Mouse (Mus musculus) brain, embryonic 14.5 days (tissue): ENCODE measurements around the gene Ankrd9. TPM values are rescaled to one million over a fixed set of nuclear protein-coding genes. Genes with fewer than 3 reads are reported as not detected.

ENCODE experiments used
- DNase-seq: peaks from one replicate; pipeline ENCODE4 v3.0.0-alpha.2; 2011; ENCODE audit warnings: low read depth
- CTCF ChIP-seq: fragments of 200-500 bp; IDR thresholded peaks from 2 replicates; pipeline ENCODE4 v1.5.1; 2012; ENCODE audit warnings: inconsistent platforms, mild to moderate bottlenecking, moderate library complexity, borderline replicate concordance; ENCODE audit not compliant: insufficient read depth, insufficient read length; ENCODE audit errors: extremely low read depth
- POLR2A ChIP-seq: fragments of 200-500 bp; IDR thresholded peaks from 2 replicates; pipeline ENCODE4 v1.6.1; 2012; ENCODE audit warnings: mild to moderate bottlenecking, inconsistent platforms, borderline replicate concordance; ENCODE audit not compliant: poor library complexity, insufficient read depth, insufficient read length, severe bottlenecking; ENCODE audit errors: extremely low read depth
- polyA plus RNA-seq: library from polyadenylated mRNA; depleted of rRNA; stranded (reverse); fragments of >200 nt; gene quantifications from 2 replicates; pipeline ENCODE4 v1.2.3, GENCODE M21; 2012

The Ankrd9 gene
- polyA plus RNA-seq, 1 experiment: 8.5 TPM

DNA sequence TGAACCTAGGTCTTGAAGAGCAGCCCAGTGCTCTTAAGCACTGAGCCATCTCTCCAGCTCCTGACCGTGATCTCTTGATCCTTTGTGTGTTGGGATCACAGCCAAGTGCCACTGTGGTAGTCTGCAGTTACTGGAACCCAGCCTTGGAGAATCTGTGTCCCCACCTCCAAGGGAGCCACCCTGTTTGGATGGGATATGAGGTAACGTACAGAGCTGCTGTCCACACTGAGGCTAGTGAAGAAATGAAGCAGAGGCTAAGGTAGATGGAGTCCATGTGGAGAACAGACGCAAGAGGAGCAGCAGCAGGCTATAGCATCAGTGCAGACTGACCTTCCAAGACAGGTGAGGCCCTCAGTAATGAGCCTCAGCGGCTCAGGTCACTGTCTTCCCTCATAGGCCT, 5.0 kb downstream of the Ankrd9 start:
- TF ChIP-seq CTCF (no peak), POLR2A (no peak)
- DNase-seq: no peak

DNA sequence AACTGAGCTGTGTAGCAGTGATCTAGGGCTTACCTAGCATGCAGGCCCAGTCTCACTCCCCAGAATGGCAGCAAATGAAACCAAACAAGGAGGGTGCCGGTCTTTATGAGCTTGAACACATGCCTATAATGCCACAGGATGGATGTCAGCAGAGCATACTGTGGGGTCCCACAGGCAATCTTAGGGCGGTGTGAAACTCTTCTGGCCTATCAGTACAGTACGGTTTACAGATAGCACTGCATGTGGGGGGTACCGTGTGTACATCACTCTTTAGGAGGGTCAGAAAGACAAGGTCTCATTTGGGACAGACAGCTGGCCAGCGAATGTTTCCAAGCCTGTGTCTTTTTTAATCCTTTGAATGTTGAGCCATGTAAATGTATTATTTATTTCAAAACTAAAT, 6.9 kb downstream of the Ankrd9 start:
- DNase-seq: no peak
- TF ChIP-seq POLR2A: no peak
- TF ChIP-seq CTCF: no peak

DNA sequence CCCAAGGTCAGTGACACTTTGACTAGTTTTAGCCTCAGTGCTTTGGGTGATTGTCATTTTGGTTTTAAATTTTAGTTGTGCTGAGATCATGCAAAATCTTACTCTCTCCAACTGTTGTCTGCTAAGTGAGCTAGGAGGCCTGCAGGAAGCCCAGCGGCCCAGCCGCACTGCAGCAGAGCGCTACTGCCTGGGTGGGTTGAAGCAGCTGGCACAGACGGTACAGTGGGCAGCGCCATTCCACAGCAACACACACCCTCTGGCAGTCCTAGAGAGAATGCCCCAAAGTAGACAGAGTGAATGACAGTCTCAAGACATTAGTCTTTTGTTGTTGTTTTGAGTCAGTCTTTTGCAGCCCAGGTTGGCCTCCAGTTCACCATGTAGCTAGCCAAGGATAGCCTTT, 8.4 kb downstream of the Ankrd9 start:
- TF ChIP-seq POLR2A (no peak), CTCF (no peak)
- DNase-seq: no peak

DNA sequence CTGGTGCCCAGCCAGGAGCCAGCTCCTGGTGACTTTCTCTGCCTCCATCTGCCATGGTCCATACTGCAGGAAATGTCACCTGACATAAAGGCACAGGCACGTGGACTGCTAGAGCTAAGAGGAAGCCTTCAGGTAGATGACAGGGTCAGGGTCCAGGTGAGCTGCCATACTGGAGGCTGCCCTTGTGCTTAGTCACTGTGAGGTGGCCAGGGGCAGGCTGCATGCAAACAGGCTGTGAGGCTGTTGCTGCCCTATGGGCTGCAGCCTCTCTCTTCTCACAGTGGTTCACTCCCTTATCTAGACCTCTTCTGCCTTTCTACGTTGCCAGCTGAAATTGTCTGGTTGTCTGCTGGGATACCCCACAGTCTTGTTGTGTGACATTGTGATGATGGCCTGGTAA, 11.7 kb downstream of the Ankrd9 start:
- no peak for DNase-seq
- TF ChIP-seq CTCF (no peak), POLR2A (no peak)

DNA sequence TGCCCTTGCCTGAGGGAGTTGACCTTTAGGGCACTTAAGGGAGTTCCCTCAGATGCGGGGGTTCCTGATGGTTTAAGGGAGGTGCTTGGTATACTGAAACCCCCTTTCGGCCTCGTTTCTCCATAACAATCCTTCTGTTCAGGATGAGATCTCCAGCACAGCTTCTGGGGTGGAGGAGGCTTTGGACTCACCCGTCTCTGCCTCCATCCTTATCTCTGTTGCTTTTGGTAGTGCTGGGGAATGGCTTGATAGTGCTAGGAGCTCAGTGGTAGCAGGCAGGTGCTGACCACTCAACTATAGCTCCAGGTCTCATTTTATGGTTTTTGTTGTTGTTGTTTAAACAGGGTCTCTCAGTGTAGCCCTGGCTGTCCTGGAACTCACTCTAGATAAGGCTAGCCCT, 12.8 kb downstream of the Ankrd9 start:
- no peak for TF ChIP-seq POLR2A
- TF ChIP-seq CTCF: no peak
- no peak for DNase-seq

DNA sequence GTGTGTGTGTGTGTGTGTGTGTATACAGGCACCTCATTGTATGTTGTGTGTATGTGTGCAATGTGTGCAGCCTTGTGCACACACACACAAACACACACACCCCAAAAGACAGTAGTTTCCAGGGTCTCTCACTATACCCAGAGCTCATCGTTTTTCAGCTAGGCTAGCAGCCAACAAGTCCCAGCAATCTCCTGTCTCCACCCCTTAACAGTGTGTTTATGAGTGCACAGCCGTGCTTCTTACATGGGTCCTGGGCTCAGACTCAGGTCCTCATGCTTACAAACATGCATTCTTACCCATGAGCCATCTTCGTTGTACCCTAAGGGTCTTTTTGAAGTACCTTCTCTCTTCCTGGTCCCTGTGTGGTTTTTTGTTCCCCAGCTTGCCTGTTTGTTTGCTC, 13.3 kb downstream of the Ankrd9 start:
- no peak for TF ChIP-seq POLR2A

DNA sequence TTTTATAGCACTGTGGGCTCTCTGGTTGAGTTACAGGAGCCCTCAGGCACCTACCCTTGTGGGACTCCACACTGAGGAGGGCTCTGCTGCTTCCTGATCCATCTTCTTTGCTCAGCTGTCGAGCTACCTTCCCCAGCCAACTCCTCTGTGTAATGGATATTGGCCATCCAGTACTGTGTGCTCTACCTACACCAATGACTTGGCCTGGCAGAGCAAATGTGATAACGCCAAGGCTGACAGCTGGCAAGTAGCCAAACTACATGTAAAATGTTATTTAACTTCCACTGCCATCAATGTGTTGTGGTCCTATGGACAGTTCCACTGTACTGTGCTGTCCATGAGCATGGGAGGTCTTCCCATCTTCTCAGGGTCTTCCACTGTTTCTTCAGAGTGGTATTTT, 16.9 kb downstream of the Ankrd9 start:
- TF ChIP-seq POLR2A (no peak), CTCF (no peak)
- DNase-seq: no peak

More for the DNA sequence above, 13.3 kb downstream of the Ankrd9 start:
- no peak for DNase-seq

DNA sequence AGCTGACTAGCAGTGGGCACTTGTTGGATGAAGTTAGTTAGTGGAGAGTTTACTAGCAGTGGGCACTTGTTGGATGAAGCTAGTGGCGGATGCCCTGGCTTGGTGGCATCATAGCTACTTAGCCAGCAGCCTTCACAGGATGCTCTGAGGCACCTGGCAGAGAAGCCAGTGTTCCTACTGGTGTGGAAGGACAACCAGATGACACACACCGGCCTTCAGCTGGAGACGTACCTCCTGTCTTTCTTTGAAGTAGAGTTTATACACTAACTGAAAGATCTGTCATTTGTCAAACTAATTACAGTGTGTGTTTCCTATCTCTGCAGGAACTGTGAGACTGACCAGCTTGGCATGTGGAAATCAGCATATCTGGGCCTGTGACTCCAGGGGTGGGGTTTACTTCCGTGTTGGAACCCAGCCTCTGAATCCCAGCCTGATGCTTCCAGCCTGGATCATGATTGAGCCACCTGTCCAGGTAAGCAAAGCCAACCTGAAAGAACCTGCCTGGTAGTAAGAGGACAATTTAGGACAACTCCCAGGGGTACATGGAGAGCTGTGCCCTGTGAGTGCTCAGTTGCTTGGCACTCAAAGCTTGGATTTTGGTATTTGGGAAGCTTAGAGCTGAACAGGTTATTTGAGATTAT, 24.4 kb downstream of the Ankrd9 start:
- no peak for TF ChIP-seq CTCF
- no peak for TF ChIP-seq POLR2A
- no peak for DNase-seq

DNA sequence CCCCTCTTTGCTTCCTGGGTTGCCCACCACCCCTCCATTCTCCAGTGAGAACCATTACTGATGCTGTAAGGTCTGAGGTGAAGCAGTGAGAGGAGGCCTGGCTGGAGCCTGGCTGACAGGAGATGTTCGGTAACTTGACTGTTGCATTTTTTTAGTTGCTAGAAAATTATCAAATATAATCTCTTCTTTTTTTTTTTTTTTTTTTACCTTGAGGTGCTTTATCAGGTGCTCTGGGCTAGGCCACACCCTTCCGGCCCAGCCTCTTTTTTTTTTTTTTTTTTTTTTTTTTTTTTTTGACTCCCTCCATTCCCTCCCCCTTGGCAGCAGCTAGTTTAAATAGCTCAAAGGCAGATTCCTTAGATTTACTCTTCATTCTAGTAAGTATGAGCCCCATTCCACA, 24.9 kb downstream of the Ankrd9 start:
- no peak for DNase-seq
- TF ChIP-seq POLR2A (no peak), CTCF (no peak)

DNA sequence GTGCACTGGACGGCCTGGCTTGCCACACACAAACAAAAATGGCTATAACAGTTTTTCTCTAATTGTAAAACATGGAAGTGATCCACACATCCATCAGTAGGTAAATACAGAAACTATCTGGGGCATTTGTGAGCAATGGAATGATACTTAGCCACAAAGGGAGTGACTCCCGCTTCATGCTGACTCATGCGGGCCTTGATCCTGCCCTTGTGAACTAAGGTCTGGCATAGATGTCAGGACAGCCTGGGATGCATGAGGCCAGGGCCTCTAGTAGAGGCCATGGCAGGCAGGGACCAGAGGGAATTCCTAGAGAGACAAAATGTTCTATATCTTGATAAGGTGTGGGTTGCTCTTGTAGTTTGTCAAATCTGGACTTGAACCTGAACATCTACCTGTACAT, 25.4 kb downstream of the Ankrd9 start:
- DNase-seq: no peak
- TF ChIP-seq CTCF (no peak), POLR2A (no peak)

DNA sequence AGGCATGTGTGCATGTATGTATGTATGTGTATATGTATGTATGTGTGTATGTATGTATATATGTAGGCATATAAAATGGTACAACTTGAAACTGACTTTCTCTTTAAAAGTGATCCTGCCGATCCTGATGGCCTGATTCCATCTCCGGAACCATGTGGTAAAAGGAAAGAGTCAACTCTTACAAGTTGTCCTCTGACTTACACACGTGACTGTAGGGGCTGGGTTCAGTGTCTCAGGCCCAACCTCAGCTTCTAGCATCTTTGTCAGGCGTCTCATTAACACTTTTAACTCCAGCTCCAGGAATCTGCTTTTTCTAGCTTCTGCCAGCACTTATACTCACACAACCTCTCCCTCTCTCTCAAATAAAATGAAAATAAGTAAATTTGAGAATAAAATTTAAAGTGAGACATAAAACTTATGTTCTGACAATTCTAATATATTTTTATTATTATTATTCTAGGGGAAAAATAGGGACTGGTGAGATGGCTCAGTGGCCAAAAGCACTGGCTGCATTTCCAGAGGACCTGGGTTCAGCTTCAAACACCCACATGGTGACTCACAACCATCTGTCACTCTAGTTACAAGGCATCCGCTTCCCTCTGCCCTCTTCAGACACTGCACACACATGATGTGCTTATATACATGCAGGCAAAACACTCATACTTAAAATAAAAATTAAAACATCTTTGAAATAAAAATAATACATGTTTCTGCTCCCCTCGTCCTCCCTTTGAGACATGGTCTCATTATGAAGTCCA, 26.0 kb downstream of the Ankrd9 start:
- DNase-seq: no peak
- TF ChIP-seq POLR2A (no peak), CTCF (no peak)

DNA sequence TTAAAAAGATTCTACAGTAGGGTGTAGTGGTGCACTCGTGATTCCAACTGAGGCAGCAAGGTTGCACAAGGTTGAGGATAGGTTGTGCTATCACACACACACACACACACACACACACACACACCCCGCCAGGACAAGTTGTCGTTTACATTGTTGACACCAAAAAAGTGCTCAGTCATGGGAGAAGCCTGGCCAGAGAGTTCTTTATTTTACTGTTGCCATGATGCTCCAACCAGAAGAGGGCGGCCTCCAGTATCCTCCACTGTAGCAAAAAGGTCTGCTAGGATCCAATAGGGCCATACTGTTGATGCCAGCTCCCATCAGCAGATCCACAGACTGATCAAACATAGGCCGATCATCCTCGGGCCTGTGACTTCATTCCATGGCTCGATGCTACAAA, 27.6 kb downstream of the Ankrd9 start:
- no peak for DNase-seq
- TF ChIP-seq POLR2A: no peak
- TF ChIP-seq CTCF: no peak
